Mouse (Mus musculus) hindbrain, postnatal 0 days (tissue): Measurements from ENCODE around the gene Pde4dip. TPM values are rescaled to one million over a fixed set of nuclear protein-coding genes. Genes with fewer than 3 reads are reported as not detected.

Experiments used
- ATAC-seq: fragments of 200-750 bp; cut with Nextera tagmentation; 2 replicates; pipeline ENCODE4 v1.8.0; 2017; ENCODE audit warnings: mild to moderate bottlenecking, moderate TSS enrichment, moderate library complexity
- DNase-seq: peaks from one replicate; pipeline ENCODE4 v3.0.0-alpha.2; 2015; ENCODE audit warnings: low spot score
- H3K27ac ChIP-seq: fragments of 300-500 bp; sonication (generic); 2 replicates; pipeline ENCODE4 v1.5.1; 2014; ENCODE audit warnings: mild to moderate bottlenecking
- H3K27me3 ChIP-seq: fragments of 300-500 bp; sonication (generic); 2 replicates; pipeline ENCODE4 v1.6.1; 2014; ENCODE audit warnings: low read length, mixed read lengths; ENCODE audit not compliant: insufficient read depth
- H3K36me3 ChIP-seq: fragments of 300-500 bp; sonication (generic); 2 replicates; pipeline ENCODE4 v1.6.1; 2014; ENCODE audit warnings: low read length, mixed read lengths; ENCODE audit not compliant: insufficient read depth
- H3K4me1 ChIP-seq: fragments of 300-500 bp; sonication (generic); 2 replicates; pipeline ENCODE4 v1.6.1; 2014; ENCODE audit warnings: antibody characterized with exemption, low read length, mixed read lengths; ENCODE audit not compliant: insufficient read depth
- H3K4me2 ChIP-seq: fragments of 300-500 bp; sonication (generic); 2 replicates; pipeline ENCODE4 v1.6.1; 2014; ENCODE audit warnings: low read depth, mild to moderate bottlenecking, low read length, moderate library complexity, mixed read lengths
- H3K4me3 ChIP-seq: fragments of 300-500 bp; sonication (generic); 2 replicates; pipeline ENCODE4 v1.5.1; 2014; ENCODE audit warnings: low read length
- H3K9ac ChIP-seq: fragments of 300-500 bp; sonication (generic); replicated peaks from 2 replicates; pipeline ENCODE4 v1.6.1; 2014; ENCODE audit warnings: mild to moderate bottlenecking, low read length, moderate library complexity, mixed read lengths
- H3K9me3 ChIP-seq: fragments of 300-500 bp; sonication (generic); 2 replicates; pipeline ENCODE4 v1.6.1; 2016; ENCODE audit warnings: low read length, mixed read lengths
- CTCF ChIP-seq: IDR thresholded peaks from 2 replicates; pipeline ENCODE4 v1.5.1; 2016; ENCODE audit warnings: antibody characterized with exemption, control low read depth, low read depth
- WGBS: fragments of 180-500 bp; shearing (Covaris S2); extraction: QIAGEN DNeasy Blood & Tissue Kit; methylation state at CpG from one replicate; pipeline ENCODE4 v1.1.7; 2014; 5-methylcytosine and 5-hydroxymethylcytosine counted together
- polyA plus RNA-seq: library from polyadenylated mRNA; unstranded; fragments of >200 nt; fragmentation: Nextera tagmentation; extraction: Ambion mirVana; gene quantifications from 2 replicates; pipeline ENCODE4 v1.2.1, GENCODE M21; 2015
- total RNA-seq: library from RNA; depleted of rRNA; stranded (reverse); fragments of >200 nt; gene quantifications from 2 replicates; pipeline ENCODE4 v1.2.3, GENCODE M21; 2014

Gene Pde4dip
- total and polyA plus RNA-seq, 2 experiments from 2014 or later: 48.1 to 79.6 TPM

DNA sequence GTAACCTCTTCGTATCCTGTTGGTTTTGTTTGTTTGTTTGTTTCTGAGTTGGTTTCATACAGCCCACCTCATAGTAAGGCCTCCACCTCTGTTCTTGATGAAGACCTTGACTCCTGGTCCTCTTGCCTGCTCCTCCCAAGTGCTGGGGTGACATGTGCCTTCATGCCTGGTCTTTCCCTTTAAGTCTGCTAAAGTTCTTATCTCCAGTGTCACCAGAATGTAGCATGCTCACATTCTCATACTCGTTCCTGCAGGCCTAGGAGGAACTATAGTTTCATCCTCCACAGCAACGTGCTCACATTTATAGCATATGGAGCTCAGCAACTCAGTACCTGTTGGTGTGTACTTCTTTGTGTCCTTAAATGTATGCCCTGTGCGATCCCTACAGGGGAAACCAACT, 38.8 kb upstream of the Pde4dip start:
- Histone ChIP-seq H3K27me3 (no peaks in the 10 kb centered on the region), H3K4me1 (peaks cover 6% of the 10 kb centered on the region), H3K27ac (no peak overlapping the region), H3K4me2 (no peak overlapping the region), H3K4me3 (no peak overlapping the region), H3K36me3 (peaks cover 6% of the 10 kb centered on the region; the same call in 1 of the 2 replicates), H3K9me3 (no peaks in the 10 kb centered on the region), H3K9ac (no peak overlapping the region)
- TF ChIP-seq CTCF: no peak
- DNase-seq (no peak), ATAC-seq (no peak)
- 84% methylated on average over 4 of the region's 4 CpGs for WGBS

DNA sequence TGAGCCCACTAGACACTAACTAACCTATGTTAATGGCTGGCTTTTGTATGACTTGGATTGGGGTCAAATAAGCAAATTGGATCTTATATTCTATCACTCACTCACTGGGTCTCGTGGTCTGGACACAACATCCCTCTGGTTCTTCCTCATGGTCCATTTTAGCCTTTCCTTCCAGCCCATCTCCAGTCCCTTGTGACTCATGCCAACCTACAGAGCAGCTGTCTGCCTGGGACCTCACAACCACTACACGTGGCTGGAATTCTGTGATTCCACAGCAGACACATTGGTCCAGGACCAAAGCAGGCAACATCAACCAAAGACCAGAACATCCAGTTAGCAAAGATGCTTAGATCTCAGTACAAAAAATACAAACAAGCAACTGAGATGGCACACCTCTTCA, 36.7 kb upstream of the Pde4dip start:
- WGBS: 86% methylated on average over 2 of the region's 2 CpGs
- H3K27ac ChIP-seq: no peak overlapping the region
- H3K4me1 ChIP-seq: no peaks in the 10 kb centered on the region
- no peak overlapping the region for H3K4me2 ChIP-seq
- no peak for DNase-seq
- H3K9ac ChIP-seq: no peak overlapping the region
- no peak overlapping the region for H3K4me3 ChIP-seq
- no peak for TF ChIP-seq CTCF
- ATAC-seq: no peak
- no peaks in the 10 kb centered on the region for H3K27me3 ChIP-seq
- peaks cover 16% of the 10 kb centered on the region for H3K36me3 ChIP-seq
- no peaks in the 10 kb centered on the region for H3K9me3 ChIP-seq

DNA sequence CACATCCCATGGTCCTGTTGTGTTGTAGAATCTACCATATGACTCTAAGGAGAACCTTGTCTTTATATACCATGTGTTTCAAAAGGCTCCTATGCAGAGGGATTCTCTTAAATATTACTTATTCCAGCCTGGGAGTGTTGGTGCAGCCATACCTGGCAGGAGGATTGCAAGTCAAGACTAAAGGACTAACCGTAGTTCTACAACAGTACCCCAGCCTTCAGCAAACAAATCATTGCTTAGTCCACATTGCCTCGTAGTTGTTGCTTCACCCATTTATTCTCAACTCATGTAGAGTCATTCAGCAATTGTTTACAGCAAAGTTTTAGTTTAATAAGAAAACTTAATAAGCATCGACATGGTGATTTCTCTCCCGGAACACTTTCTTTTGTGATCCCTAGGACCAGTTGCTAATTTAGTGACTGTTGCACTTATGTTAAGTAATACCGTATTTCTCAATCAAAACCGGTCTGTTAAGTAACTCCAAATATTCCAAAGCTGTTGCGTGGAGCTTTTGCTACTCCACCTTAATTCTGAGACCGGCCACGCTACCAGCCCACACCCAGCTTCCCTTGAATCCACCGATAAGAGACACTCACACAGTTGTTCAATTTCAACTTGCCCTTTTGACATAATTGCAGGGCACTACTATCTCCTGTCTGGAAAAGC, 30.5 kb upstream of the Pde4dip start:
- H3K4me1 ChIP-seq: no peaks in the 10 kb centered on the region
- H3K4me3 ChIP-seq: no peak overlapping the region
- no peaks in the 10 kb centered on the region for H3K9me3 ChIP-seq
- H3K27me3 ChIP-seq: no peaks in the 10 kb centered on the region
- H3K4me2 ChIP-seq: no peak overlapping the region
- no peak overlapping the region for H3K27ac ChIP-seq
- H3K36me3 ChIP-seq: peaks cover 43% of the 10 kb centered on the region
- no peak overlapping the region for H3K9ac ChIP-seq
- ATAC-seq (no peak), DNase-seq (no peak)
- WGBS: 96% methylated on average over 10 of the region's 10 CpGs
- no peak for TF ChIP-seq CTCF

DNA sequence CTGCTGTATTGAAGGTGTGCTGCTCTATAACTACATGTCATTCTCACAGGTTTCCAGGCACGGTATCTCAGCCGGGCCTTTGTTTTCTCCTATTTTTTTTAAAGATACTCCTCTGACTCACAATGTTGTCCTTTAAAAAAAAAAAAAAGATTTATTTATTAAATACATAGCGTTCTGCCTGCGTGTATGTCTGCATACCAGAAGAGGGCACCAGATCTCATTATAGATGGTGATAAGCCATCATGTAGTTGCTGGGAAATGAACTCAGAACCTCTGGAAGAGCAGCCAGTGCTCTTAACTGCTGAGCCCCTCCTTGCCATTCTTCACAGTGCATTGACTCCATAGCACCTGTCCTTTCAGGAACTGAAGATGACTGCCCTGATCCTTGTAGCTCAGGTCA, 26.6 kb upstream of the Pde4dip start:
- WGBS: 73% methylated on average over 4 of the region's 4 CpGs
- H3K36me3 ChIP-seq: peaks cover 28% of the 10 kb centered on the region
- H3K27ac ChIP-seq: no peak overlapping the region
- no peaks in the 10 kb centered on the region for H3K4me1 ChIP-seq
- DNase-seq (peak; percentile 51), ATAC-seq (no peak)
- no peak overlapping the region for H3K9ac ChIP-seq
- peak; percentile 64 for TF ChIP-seq CTCF
- H3K4me3 ChIP-seq: no peak overlapping the region
- H3K4me2 ChIP-seq: no peak overlapping the region
- H3K27me3 ChIP-seq: no peaks in the 10 kb centered on the region
- no peaks in the 10 kb centered on the region for H3K9me3 ChIP-seq

- no peak overlapping the region for H3K4me2 ChIP-seq
- H3K27me3 ChIP-seq: no peaks in the 10 kb centered on the region
- H3K27ac ChIP-seq: no peak overlapping the region
- TF ChIP-seq CTCF: no peak
- ATAC-seq (no peak), DNase-seq (no peak)
- H3K4me1 ChIP-seq: no peaks in the 10 kb centered on the region
- H3K9ac ChIP-seq: no peak overlapping the region
- 87% methylated on average over 7 of the region's 7 CpGs for WGBS
- peaks cover 10% of the 10 kb centered on the region; the same call in 1 of the 2 replicates for H3K36me3 ChIP-seq
- H3K4me3 ChIP-seq: no peak overlapping the region
- no peaks in the 10 kb centered on the region for H3K9me3 ChIP-seq
Observed at GRCm38 (mm10) chr3:97911093-97911492, 22.6 kb upstream of the Pde4dip start.

DNA sequence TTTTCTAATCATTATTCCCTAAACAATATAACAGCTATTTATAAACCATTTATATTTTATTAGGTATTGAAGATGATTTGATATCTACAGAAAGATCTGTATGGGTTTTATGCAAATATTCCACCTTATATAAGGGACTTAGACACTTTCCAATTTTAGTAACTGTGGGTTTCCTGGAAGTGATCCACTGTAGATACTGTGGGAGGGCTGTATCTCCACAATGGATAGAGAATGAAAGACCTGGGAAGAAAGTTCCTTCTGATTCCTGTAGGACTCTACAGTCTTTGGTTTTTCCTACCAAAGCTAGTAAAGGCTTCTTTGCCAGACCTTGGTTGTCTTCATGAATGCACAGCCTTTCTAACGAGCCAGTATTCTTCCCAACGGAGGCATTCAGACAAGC, 21.2 kb upstream of the Pde4dip start:
- H3K27ac ChIP-seq: no peak overlapping the region
- no peaks in the 10 kb centered on the region for H3K4me1 ChIP-seq
- no peak for TF ChIP-seq CTCF
- H3K4me3 ChIP-seq: no peak overlapping the region
- no peak for DNase-seq
- H3K36me3 ChIP-seq: peaks cover 2% of the 10 kb centered on the region; the same call in 1 of the 2 replicates
- no peak for ATAC-seq
- no peak overlapping the region for H3K9ac ChIP-seq
- no peak overlapping the region for H3K4me2 ChIP-seq
- no peaks in the 10 kb centered on the region for H3K9me3 ChIP-seq
- 63% methylated on average over 2 of the region's 2 CpGs for WGBS
- no peaks in the 10 kb centered on the region for H3K27me3 ChIP-seq

DNA sequence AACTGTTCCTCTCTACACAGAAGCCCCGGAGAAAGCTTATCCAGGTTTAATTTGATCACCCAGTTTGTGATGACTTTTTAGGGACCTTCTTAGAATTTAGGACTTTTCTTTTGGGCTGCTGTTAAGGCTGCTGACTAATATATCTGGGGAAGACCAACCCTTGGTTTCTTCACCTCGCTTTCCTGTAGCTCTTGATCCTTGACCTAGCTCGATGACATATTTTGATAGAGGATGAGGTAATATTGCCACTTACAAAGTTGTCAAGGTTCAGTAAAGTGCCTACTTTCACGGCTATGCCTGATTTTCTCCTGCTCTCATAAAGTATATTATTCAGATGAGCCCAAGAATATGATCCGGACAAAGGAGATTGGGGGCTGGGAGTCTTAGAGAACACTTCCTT, 13.1 kb upstream of the Pde4dip start:
- no peaks in the 10 kb centered on the region for H3K9me3 ChIP-seq
- H3K9ac ChIP-seq: peak overlapping the region; percentile 94
- H3K4me3 ChIP-seq: peak overlapping the region; percentile 96
- peaks cover 10% of the 10 kb centered on the region; the same call in 1 of the 2 replicates for H3K4me1 ChIP-seq
- TF ChIP-seq CTCF: no peak
- H3K27me3 ChIP-seq: no peaks in the 10 kb centered on the region
- ATAC-seq (no peak), DNase-seq (no peak)
- 26% methylated on average over 5 of the region's 5 CpGs for WGBS
- H3K4me2 ChIP-seq: peak overlapping the region; percentile 91
- H3K27ac ChIP-seq: 0 out of 2 replicates have a peak overlapping the region, but pooled peaks have one; percentile 70
- no peaks in the 10 kb centered on the region for H3K36me3 ChIP-seq
